Mouse (Mus musculus) embryonic fibroblast, embryonic 13.5 days (primary cell): Measurements from ENCODE around the gene Cops7b. TPM values are rescaled to one million over a fixed set of nuclear protein-coding genes. Genes with fewer than 3 reads are reported as not detected.

Source experiments
- H3K27ac ChIP-seq: 2 replicates; pipeline ENCODE4 v1.5.1; 2012; ENCODE audit warnings: low read length, control low read depth, inconsistent platforms; ENCODE audit not compliant: insufficient read depth
- H3K4me1 ChIP-seq: 2 replicates; pipeline ENCODE4 v1.6.1; 2011; ENCODE audit warnings: low read length; ENCODE audit not compliant: control insufficient read depth, insufficient read depth
- H3K4me3 ChIP-seq: 2 replicates; pipeline ENCODE4 v1.5.1; 2011; ENCODE audit warnings: mild to moderate bottlenecking, control low read depth, low read length; ENCODE audit not compliant: insufficient read depth
- CTCF ChIP-seq: IDR thresholded peaks from 2 replicates; pipeline ENCODE4 v1.5.1; 2011; ENCODE audit warnings: mild to moderate bottlenecking, control low read depth, low read length, moderate library complexity, borderline replicate concordance; ENCODE audit not compliant: insufficient read depth
- POLR2A ChIP-seq: IDR thresholded peaks from 2 replicates; pipeline ENCODE4 v1.6.1; 2011; ENCODE audit warnings: low read depth, mild to moderate bottlenecking, control low read depth, low read length, moderate library complexity
- polyA plus RNA-seq: library from polyadenylated mRNA; stranded (reverse); fragments of >200 nt; gene quantifications from 2 replicates; pipeline ENCODE4 v1.2.4, GENCODE M21; 2011; ENCODE audit warnings: low read depth; ENCODE audit not compliant: missing spikeins, insufficient read length

The Cops7b gene
- polyA plus RNA-seq, 1 experiment = 30.0 TPM

- H3K4me3 ChIP-seq = no peak overlapping the region
- H3K4me1 ChIP-seq = no peaks in the 10 kb centered on the region
- no peak overlapping the region for H3K27ac ChIP-seq
- TF ChIP-seq POLR2A (no peak), CTCF (no peak)
These were observed 70.0 kb downstream of the Cops7b start for GRCm38 (mm10) chr1:86652675-86653074.

- Histone ChIP-seq H3K27ac (no peak overlapping the region), H3K4me3 (no peak overlapping the region), H3K4me1 (no peaks in the 10 kb centered on the region)
- TF ChIP-seq POLR2A (no peak), CTCF (no peak)
These were observed 74.4 kb downstream of the Cops7b start for GRCm38 (mm10) chr1:86657071-86657470.

Other genes with a start within 250 kb of the Cops7b start
- gene Ncl, start 223.5 kb upstream of the Cops7b start, polyA plus RNA-seq = 469 and 498 TPM in 2 replicates
- not detected in 2 replicates for gene Nmur1, start 156.7 kb upstream of the Cops7b start, polyA plus RNA-seq
- gene Tex44, start 156.6 kb upstream of the Cops7b start, polyA plus RNA-seq = not detected in 2 replicates
- gene Ptma, start 56.2 kb upstream of the Cops7b start, polyA plus RNA-seq = 1,524 and 1,625 TPM in 2 replicates
- gene Pde6d, start 275 bp upstream of the Cops7b start, polyA plus RNA-seq = 37.0 and 39.9 TPM in 2 replicates
- gene Nppc, start 87.7 kb downstream of the Cops7b start, polyA plus RNA-seq = 0.51 TPM in 1 of 2 replicates, not detected in the other
- gene Dis3l2, start 120.9 kb downstream of the Cops7b start, polyA plus RNA-seq = 7.5 and 7.7 TPM in 2 replicates